ENCODE assay signal across 8 mouse cellular contexts in the genomic region with DNA sequence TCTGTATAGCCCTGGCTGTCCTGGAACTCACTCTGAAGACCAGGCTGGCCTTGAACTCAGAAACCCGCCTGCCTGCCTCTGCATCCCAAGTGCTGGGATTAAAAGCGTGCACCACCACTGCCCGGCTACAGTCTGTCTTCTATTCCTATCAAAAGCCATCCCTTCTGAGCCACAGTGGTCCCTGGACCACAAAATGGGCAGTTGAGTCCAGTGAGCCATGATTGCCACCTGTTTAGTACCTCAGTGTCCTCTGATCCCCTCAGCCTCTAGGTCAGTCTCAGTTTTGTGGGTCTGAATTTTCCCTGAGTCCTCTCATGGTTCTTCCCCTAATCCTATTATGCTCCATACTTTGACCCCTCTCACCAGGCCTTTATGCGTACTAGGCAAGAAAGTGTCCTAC. TPM values are rescaled to one million over a fixed set of nuclear protein-coding genes. Genes with fewer than 3 reads are reported as not detected.
A peak's percentile ranks its signal among the peaks of the same experiment; 100 is the strongest.
DNase-seq lines count a peak whose midpoint lies in the region; ATAC-seq and TF ChIP-seq lines count a peak whose summit lies in the region.

No protein-coding gene starts in this region.

- no peak for ATAC-seq in hindbrain, embryonic 11.5 days (ENCODE audit: low FRiP score)

- no peak for DNase-seq in heart, embryonic 10.5 days (ENCODE audit: low spot score)
- DNase-seq in heart, adult 8-10 months (ENCODE audit: low spot score): no peak
- DNase-seq in MEL (ENCODE audit: low read depth, low spot score): no peak
- no peak for DNase-seq in hindbrain, embryonic 11.5 days (ENCODE audit: low spot score)
- DNase-seq in left cerebral cortex, adult 18-20 months (ENCODE audit: low spot score in 2 of 2): no peak
- DNase-seq in spleen, adult 18-20 months: no peak
- DNase-seq in testis, postnatal 10 days (ENCODE audit: low spot score): no peak

- H3K4me1 ChIP-seq in heart, embryonic 10.5 days: peaks cover 21% of the 10 kb centered on the region
- H3K4me1 ChIP-seq in MEL (ENCODE audit: control insufficient read depth in 1 of 2, insufficient read depth in 2 of 2, low read length in 2 of 2): peaks cover 4 to 13% of the 10 kb centered on the region in 2 experiments; a peak in 3 of 4 replicates
- peaks cover 3% of the 10 kb centered on the region for H3K4me1 ChIP-seq in hindbrain, embryonic 11.5 days (replicated peaks; ENCODE audit: control insufficient read depth, insufficient read depth, low read length)

- no peaks in the 10 kb centered on the region for H3K27me3 ChIP-seq in heart, embryonic 10.5 days (ENCODE audit: insufficient read depth, poor library complexity, severe bottlenecking)
- H3K27me3 ChIP-seq in MEL (ENCODE audit: control insufficient read depth in 1 of 2, insufficient read depth in 2 of 2, low read length in 2 of 2): no peaks in the 10 kb centered on the region
- H3K27me3 ChIP-seq in hindbrain, embryonic 11.5 days (ENCODE audit: control insufficient read depth, insufficient read depth, low read length): no peaks in the 10 kb centered on the region

- H3K79me2 ChIP-seq in MEL (ENCODE audit: control insufficient read depth, insufficient read depth, low read length, poor library complexity) (peaks cover 34% of the 10 kb centered on the region), macrophage (ENCODE audit: inconsistent target) (peaks cover 41% of the 10 kb centered on the region)

- WGBS in heart, embryonic 10.5 days: 77% methylated on average over 4 of the region's 4 CpGs
- 77% methylated on average over 4 of the region's 4 CpGs for WGBS in hindbrain, embryonic 11.5 days
- 90% methylated on average over 4 of the region's 4 CpGs for WGBS in macrophage (ENCODE audit: missing documents)

- H3K4me2 ChIP-seq in hindbrain, embryonic 11.5 days (replicated peaks; ENCODE audit: low read depth, low read length): 0 out of 2 replicates have a peak overlapping the region, but pooled peaks have one; percentile 1

- peaks cover 22% of the 10 kb centered on the region for H3K36me3 ChIP-seq in heart, embryonic 10.5 days
- H3K36me3 ChIP-seq in MEL (ENCODE audit: control insufficient read depth in 1 of 2, insufficient read depth in 2 of 2, low read length in 2 of 2) (peaks cover 10 to 11% of the 10 kb centered on the region in 2 experiments; a peak in 3 of 4 replicates), macrophage (ENCODE audit: inconsistent target) (peaks cover 13% of the 10 kb centered on the region)
- H3K36me3 ChIP-seq in hindbrain, embryonic 11.5 days (ENCODE audit: control insufficient read depth, insufficient read depth, low read length): peaks cover 8% of the 10 kb centered on the region

- no peak for TF ChIP-seq POLR2A in MEL (IDR thresholded peaks at IDR 0.05; ENCODE audit: control insufficient read depth in 1 of 2, insufficient read depth in 1 of 2, low read depth in 1 of 2, low read length in 2 of 2, poor library complexity in 1 of 2)

- H3K9me3 ChIP-seq in heart, embryonic 10.5 days: no peaks in the 10 kb centered on the region
- H3K9me3 ChIP-seq in MEL (replicated peaks; ENCODE audit: insufficient read depth, low read length): no peaks in the 10 kb centered on the region
- no peaks in the 10 kb centered on the region for H3K9me3 ChIP-seq in hindbrain, embryonic 11.5 days (ENCODE audit: control insufficient read depth, low read length)

- peak overlapping the region; percentile 96 for H3K27ac ChIP-seq in heart, embryonic 10.5 days
- H3K27ac ChIP-seq in MEL (ENCODE audit: control insufficient read depth, low read depth, low read length) (no peak overlapping the region), macrophage (peak overlapping the region; percentile 97; the same call in 1 of the 2 replicates)
- H3K27ac ChIP-seq in hindbrain, embryonic 11.5 days (ENCODE audit: low read depth, low read length): no peak overlapping the region

- no peak for TF ChIP-seq CTCF in MEL (IDR thresholded peaks at IDR 0.05 in 2 of 3, conservative IDR thresholded peaks at IDR 0.05 in 1 of 3; ENCODE audit: control insufficient read depth in 1 of 3, insufficient read depth in 1 of 3, low read depth in 2 of 3, low read length in 3 of 3, poor library complexity in 1 of 3, severe bottlenecking in 1 of 3)

- H3K4me3 ChIP-seq in heart, embryonic 10.5 days: peak overlapping the region; percentile 98
- H3K4me3 ChIP-seq in MEL (ENCODE audit: control insufficient read depth in 1 of 2, insufficient read depth in 1 of 2, low read depth in 2 of 2, low read length in 2 of 2) (peak overlapping the region; percentile 8 to 76; a peak in 2 of 4 replicates), macrophage (ENCODE audit: inconsistent target) (no peak overlapping the region)
- no peak overlapping the region for H3K4me3 ChIP-seq in hindbrain, embryonic 11.5 days (ENCODE audit: low read depth, low read length)

- H3K9ac ChIP-seq in MEL (ENCODE audit: control insufficient read depth, low read depth, low read length, poor library complexity, severe bottlenecking): peak overlapping the region; percentile 60
- no peak overlapping the region for H3K9ac ChIP-seq in hindbrain, embryonic 11.5 days (ENCODE audit: low read depth, low read length)

- no peak for TF ChIP-seq RAD21 in MEL (IDR thresholded peaks at IDR 0.05; ENCODE audit: low read depth, low read length)

- no peak for TF ChIP-seq EP300 in MEL (IDR thresholded peaks at IDR 0.05; ENCODE audit: low read depth in 1 of 2, low read length in 2 of 2)

RNA-seq across cellular contexts. Expression of a gene that starts 0.8 kb away (rescaled TPM):
- 73.5 and 84.7 TPM in 2 replicates for polyA plus RNA-seq in heart, embryonic 10.5 days (2016; fragmentation: Nextera tagmentation; extraction: Ambion mirVana)
- total RNA-seq in heart, adult 8-10 months (2022): 10 to 100 TPM; 26.2 to 38.2 (median 31.9) TPM
- 65.0 and 66.1 TPM in 2 replicates for total RNA-seq in MEL (2012; rRNA removed)
- polyA plus RNA-seq in MEL (2012; ENCODE audit: insufficient read depth in 1 of 2, insufficient read length in 2 of 2, low read depth in 1 of 2, low replicate concordance in 2 of 2, missing spikeins in 1 of 2) (1,000 to 10,000 TPM in 1 of 2 experiments, 10 to 100 TPM in 1; 91.2 to 1,029 TPM), macrophage (2018) (36.7 to 44.4 TPM (median 42.6 TPM) in 3 replicates)
- polyA plus RNA-seq in hindbrain, embryonic 11.5 days (2014; fragmentation: Nextera tagmentation; extraction: Ambion mirVana): 67.1 and 78.6 TPM in 2 replicates
- total RNA-seq in macrophage (2018; cell fraction: chromatin; rRNA removed): 100 to 1,000 TPM in 25 of 26 experiments, 10 to 100 TPM in 1; 97.8 to 209 (median 159) TPM
- total RNA-seq in macrophage (2018; cell fraction: cytosol; rRNA removed): 10 to 100 TPM; 30.1 to 57.3 (median 44.3) TPM
- 100 to 1,000 TPM in 16 of 26 experiments, 10 to 100 TPM in 10; 80.5 to 153 (median 109) TPM for total RNA-seq in macrophage (2018; cell fraction: nucleus; rRNA removed)
- 10 to 100 TPM; 73.6 to 75.1 TPM for total RNA-seq in left cerebral cortex, adult 18-20 months (2021)

RNA-seq across cellular contexts. Expression of a gene that starts 12.1 kb away (rescaled TPM):
- 22.6 and 41.4 TPM in 2 replicates for polyA plus RNA-seq in heart, embryonic 10.5 days (2016; fragmentation: Nextera tagmentation; extraction: Ambion mirVana)
- total RNA-seq in heart, adult 8-10 months (2022): under 1 TPM in 3 of 4 experiments, not detected in 1; 0.66 to 0.90 (median 0.73) TPM
- total RNA-seq in MEL (2012; rRNA removed): 7.0 and 7.6 TPM in 2 replicates
- 1 to 10 TPM in 1 of 2 experiments, not detected in 1; 9.5 TPM for polyA plus RNA-seq in MEL (2012; ENCODE audit: insufficient read depth in 1 of 2, insufficient read length in 2 of 2, low read depth in 1 of 2, low replicate concordance in 2 of 2, missing spikeins in 1 of 2)
- 36.4 and 37.8 TPM in 2 replicates for polyA plus RNA-seq in hindbrain, embryonic 11.5 days (2014; fragmentation: Nextera tagmentation; extraction: Ambion mirVana)
- total RNA-seq in macrophage (2018; cell fraction: chromatin; rRNA removed): 1 to 10 TPM in 13 of 26 experiments, under 1 TPM in 1, not detected in 12; 0.41 to 5.6 (median 2.0) TPM
- total RNA-seq in macrophage (2018; cell fraction: cytosol; rRNA removed): 1 to 10 TPM in 13 of 26 experiments, under 1 TPM in 13; 0.28 to 1.6 (median 1.0) TPM
- total RNA-seq in macrophage (2018; cell fraction: nucleus; rRNA removed): 1 to 10 TPM in 14 of 26 experiments, under 1 TPM in 4, not detected in 8; 0.30 to 2.6 (median 1.3) TPM
- polyA plus RNA-seq in macrophage (2018): 0.60 to 3.0 TPM (median 2.4 TPM) in 3 replicates
- total RNA-seq in left cerebral cortex, adult 18-20 months (2021): 1 to 10 TPM; 1.4 to 2.5 TPM

RNA-seq across cellular contexts. Expression of a gene that starts 13.9 kb away (rescaled TPM):
- 1.4 and 2.1 TPM in 2 replicates for polyA plus RNA-seq in heart, embryonic 10.5 days (2016; fragmentation: Nextera tagmentation; extraction: Ambion mirVana)
- total RNA-seq in heart, adult 8-10 months (2022): not detected
- total RNA-seq in MEL (2012; rRNA removed): not detected in 2 replicates
- polyA plus RNA-seq in MEL (2012; ENCODE audit: insufficient read depth in 1 of 2, insufficient read length in 2 of 2, low read depth in 1 of 2, low replicate concordance in 2 of 2, missing spikeins in 1 of 2) (under 1 TPM in 1 of 2 experiments, not detected in 1; 0.43 TPM), macrophage (2018) (not detected in 3 replicates)
- polyA plus RNA-seq in hindbrain, embryonic 11.5 days (2014; fragmentation: Nextera tagmentation; extraction: Ambion mirVana): 2.3 and 3.3 TPM in 2 replicates
- total RNA-seq in macrophage (2018; cell fraction: chromatin; rRNA removed): under 1 TPM in 5 of 26 experiments, not detected in 21; 0.31 to 0.45 (median 0.41) TPM
- total RNA-seq in macrophage (2018; cell fraction: cytosol; rRNA removed): not detected
- under 1 TPM in 5 of 26 experiments, not detected in 21; 0.22 to 0.33 (median 0.26) TPM for total RNA-seq in macrophage (2018; cell fraction: nucleus; rRNA removed)
- total RNA-seq in left cerebral cortex, adult 18-20 months (2021): not detected

RNA-seq across cellular contexts. Expression of a gene that starts 33.8 kb away (rescaled TPM):
- polyA plus RNA-seq in heart, embryonic 10.5 days (2016; fragmentation: Nextera tagmentation; extraction: Ambion mirVana): 3.3 and 6.7 TPM in 2 replicates
- 1 to 10 TPM; 1.8 to 3.4 (median 3.0) TPM for total RNA-seq in heart, adult 8-10 months (2022)
- 1.0 and 1.6 TPM in 2 replicates for total RNA-seq in MEL (2012; rRNA removed)
- polyA plus RNA-seq in MEL (2012; ENCODE audit: insufficient read depth in 1 of 2, insufficient read length in 2 of 2, low read depth in 1 of 2, low replicate concordance in 2 of 2, missing spikeins in 1 of 2) (1 to 10 TPM in 1 of 2 experiments, not detected in 1; 5.5 TPM), macrophage (2018) (1.2 to 3.9 TPM (median 2.3 TPM) in 3 replicates)
- 6.2 and 7.8 TPM in 2 replicates for polyA plus RNA-seq in hindbrain, embryonic 11.5 days (2014; fragmentation: Nextera tagmentation; extraction: Ambion mirVana)
- total RNA-seq in macrophage (2018; cell fraction: chromatin; rRNA removed): 10 to 100 TPM in 10 of 26 experiments, 1 to 10 TPM in 16; 1.0 to 16.7 (median 8.6) TPM
- 1 to 10 TPM; 1.8 to 4.6 (median 2.9) TPM for total RNA-seq in macrophage (2018; cell fraction: cytosol; rRNA removed)
- total RNA-seq in macrophage (2018; cell fraction: nucleus; rRNA removed): 10 to 100 TPM in 5 of 26 experiments, 1 to 10 TPM in 21; 1.3 to 13.9 (median 6.0) TPM
- 1 to 10 TPM; 2.7 to 4.4 TPM for total RNA-seq in left cerebral cortex, adult 18-20 months (2021)

RNA-seq across cellular contexts. Expression of a gene that starts 34.0 kb away (rescaled TPM):
- polyA plus RNA-seq in heart, embryonic 10.5 days (2016; fragmentation: Nextera tagmentation; extraction: Ambion mirVana): 89.6 and 92.6 TPM in 2 replicates
- 100 to 1,000 TPM in 1 of 4 experiments, 10 to 100 TPM in 3; 81.0 to 107 (median 87.7) TPM for total RNA-seq in heart, adult 8-10 months (2022)
- total RNA-seq in MEL (2012; rRNA removed): 137 and 183 TPM in 2 replicates
- polyA plus RNA-seq in MEL (2012; ENCODE audit: insufficient read depth in 1 of 2, insufficient read length in 2 of 2, low read depth in 1 of 2, low replicate concordance in 2 of 2, missing spikeins in 1 of 2) (100 to 1,000 TPM in 1 of 2 experiments, not detected in 1; 149 TPM), macrophage (2018) (31.1 to 73.7 TPM (median 35.0 TPM) in 3 replicates)
- 98.0 and 99.6 TPM in 2 replicates for polyA plus RNA-seq in hindbrain, embryonic 11.5 days (2014; fragmentation: Nextera tagmentation; extraction: Ambion mirVana)
- total RNA-seq in macrophage (2018; cell fraction: chromatin; rRNA removed): 10 to 100 TPM in 13 of 26 experiments, 1 to 10 TPM in 12, not detected in 1; 1.5 to 31.4 (median 10.9) TPM
- total RNA-seq in macrophage (2018; cell fraction: cytosol; rRNA removed): 10 to 100 TPM; 40.7 to 70.9 (median 56.1) TPM
- 10 to 100 TPM in 21 of 26 experiments, 1 to 10 TPM in 5; 6.3 to 34.2 (median 15.0) TPM for total RNA-seq in macrophage (2018; cell fraction: nucleus; rRNA removed)
- 100 to 1,000 TPM; 223 to 237 TPM for total RNA-seq in left cerebral cortex, adult 18-20 months (2021)

Comparison
In these comparisons a context has a peak if more than half of its experiments do, and no peak if none do; other contexts are left out.
1. H3K27ac ChIP-seq: peak in heart, embryonic 10.5 days (single experiment) and macrophage (single experiment); none in MEL (single experiment) and hindbrain, embryonic 11.5 days (single experiment).
2. H3K4me3 ChIP-seq: peak in heart, embryonic 10.5 days (single experiment) and MEL (2 of 2); none in hindbrain, embryonic 11.5 days (single experiment) and macrophage (single experiment).